Mouse (Mus musculus) neutrophil, adult 5-6 weeks (primary cell): ENCODE data around the gene Nppb. TPM values are rescaled to one million over a fixed set of nuclear protein-coding genes. Genes with fewer than 3 reads are reported as not detected.

ENCODE experiments used
- ATAC-seq: fragments of 151-379, 151-347 bp; 2 replicates; pipeline ENCODE4 v1.8.0; 2017; ENCODE audit warnings: mild to moderate bottlenecking, moderate TSS enrichment; ENCODE audit not compliant: insufficient number of reproducible peaks, poor library complexity, low FRiP score, severe bottlenecking; ENCODE audit errors: extremely low read depth
- total RNA-seq: library from RNA; stranded (forward); fragments of 200-1000 nt; gene quantifications from 2 replicates; pipeline ENCODE4 v1.2.3, GENCODE M21; 2017

The Nppb gene
- not detected in 2 replicates for total RNA-seq

GRCm38 (mm10) chr4:147985205-147986132 lies at the start of gene Nppb:
Nppb (plus strand) TSS chr4:147985788.
- ATAC-seq, result no peak

- no peak for ATAC-seq
These were observed 49.7 kb upstream of the Nppb start for GRCm38 (mm10) chr4:147935904-147936303.

DNA sequence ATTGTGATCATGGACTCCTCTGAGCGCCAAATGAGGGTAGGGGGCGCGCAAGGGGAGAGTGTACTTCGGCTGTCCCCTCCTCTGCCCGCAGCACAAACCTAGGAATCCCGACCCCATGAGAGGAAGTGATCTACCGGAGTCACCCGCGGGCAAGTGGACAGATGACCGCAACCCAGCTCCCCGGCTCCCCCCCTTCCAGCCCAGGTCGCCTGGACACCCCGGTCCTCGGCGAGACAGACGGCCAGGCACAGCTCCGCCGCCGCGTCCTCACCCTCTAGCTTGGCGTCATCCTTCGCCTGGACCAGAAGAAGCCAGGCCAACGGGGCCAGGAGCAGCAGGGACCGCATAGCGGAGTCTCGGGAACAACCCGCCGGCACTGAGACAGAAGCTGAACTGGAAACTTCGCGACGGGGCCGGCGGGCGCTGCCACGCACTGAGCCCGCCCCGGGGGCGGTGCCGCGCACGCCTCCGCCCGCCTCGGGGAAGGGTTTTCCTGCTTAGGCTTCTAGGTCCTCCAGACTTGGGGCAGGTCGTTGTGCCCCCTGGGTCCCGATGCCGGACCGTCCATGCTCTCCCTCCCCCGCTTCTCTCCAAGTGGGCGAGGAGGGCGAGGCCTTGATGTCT lies 49.1 kb upstream of the Nppb start, which contains the start of gene Plod1:
Gene Plod1, minus strand, starts transcription at position 437 of the 624 bp plus-strand sequence.
- peak; percentile 33; the same call in 1 of the 2 replicates for ATAC-seq

DNA sequence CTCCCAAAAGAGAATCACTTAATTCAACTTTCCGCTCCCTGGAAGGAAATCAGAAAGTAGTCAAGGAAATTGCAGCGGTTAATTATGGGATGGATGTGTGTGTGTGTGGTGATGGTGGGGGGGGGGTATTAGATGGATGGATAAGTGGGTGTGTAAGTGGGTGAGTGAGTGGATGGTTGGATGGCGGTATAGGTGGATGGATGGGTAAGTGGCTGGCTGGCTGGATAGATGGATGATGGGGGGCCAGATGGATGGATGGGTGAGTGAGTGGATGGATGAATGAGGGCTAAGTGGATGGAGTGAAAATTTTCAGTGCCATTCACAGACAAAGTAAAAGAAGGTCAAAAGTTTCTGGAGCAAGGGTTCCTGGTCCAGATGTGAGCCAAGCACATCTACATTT lies 48.6 kb upstream of the Nppb start:
- no peak for ATAC-seq

- ATAC-seq, result no peak
These were observed 48.1 kb upstream of the Nppb start for GRCm38 (mm10) chr4:147937486-147937885.

- no peak for ATAC-seq
These were observed 47.2 kb upstream of the Nppb start for GRCm38 (mm10) chr4:147938148-147939096.

DNA sequence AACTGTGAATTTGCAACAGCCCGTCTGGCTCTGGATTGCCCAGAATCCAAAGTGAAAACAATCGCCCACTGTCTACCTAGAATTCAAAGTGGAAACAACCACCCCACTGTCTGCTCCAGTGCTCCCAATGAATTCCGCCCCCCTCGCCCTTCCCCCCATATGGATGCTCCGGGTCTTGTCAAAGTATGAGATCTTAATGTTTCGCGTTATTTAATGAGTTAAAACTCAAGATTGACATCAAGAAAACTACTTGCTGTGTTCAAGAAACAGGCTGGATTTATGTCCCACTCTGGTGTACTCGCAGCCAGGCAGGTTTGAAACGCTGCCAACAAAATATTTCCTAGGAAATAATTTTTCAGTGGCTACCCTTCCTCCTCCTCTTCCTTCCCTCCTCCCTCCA lies 45.5 kb upstream of the Nppb start:
- ATAC-seq, result no peak

DNA sequence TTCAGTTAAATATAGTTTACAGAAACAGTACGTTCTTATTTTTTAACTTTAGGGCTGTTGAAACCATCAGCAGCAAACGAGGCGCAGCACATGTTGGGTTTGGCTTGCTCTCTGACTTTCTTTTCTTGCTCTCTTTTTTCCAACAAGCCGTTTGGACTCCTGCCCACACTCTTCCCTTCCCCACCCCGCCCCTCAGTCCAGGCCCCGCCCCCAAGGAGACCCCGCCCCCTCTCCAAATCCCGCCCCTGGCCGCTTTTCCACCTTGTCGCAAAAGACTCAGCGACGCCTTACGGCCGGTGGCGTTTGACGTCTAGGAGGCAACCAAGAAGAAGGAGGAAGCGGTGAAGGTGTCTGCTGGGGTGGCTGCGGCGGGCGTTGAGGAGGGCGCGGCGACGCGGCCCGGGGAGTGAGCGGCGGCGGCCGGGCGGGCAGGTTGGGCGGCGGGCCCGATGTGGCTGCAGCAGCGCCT lies 45.0 kb upstream of the Nppb start, which contains the start of gene 2510039O18Rik:
Gene 2510039O18Rik, plus strand, starts transcription at position 320 of the 469 bp plus-strand sequence.
- peak; percentile 95 for ATAC-seq

DNA sequence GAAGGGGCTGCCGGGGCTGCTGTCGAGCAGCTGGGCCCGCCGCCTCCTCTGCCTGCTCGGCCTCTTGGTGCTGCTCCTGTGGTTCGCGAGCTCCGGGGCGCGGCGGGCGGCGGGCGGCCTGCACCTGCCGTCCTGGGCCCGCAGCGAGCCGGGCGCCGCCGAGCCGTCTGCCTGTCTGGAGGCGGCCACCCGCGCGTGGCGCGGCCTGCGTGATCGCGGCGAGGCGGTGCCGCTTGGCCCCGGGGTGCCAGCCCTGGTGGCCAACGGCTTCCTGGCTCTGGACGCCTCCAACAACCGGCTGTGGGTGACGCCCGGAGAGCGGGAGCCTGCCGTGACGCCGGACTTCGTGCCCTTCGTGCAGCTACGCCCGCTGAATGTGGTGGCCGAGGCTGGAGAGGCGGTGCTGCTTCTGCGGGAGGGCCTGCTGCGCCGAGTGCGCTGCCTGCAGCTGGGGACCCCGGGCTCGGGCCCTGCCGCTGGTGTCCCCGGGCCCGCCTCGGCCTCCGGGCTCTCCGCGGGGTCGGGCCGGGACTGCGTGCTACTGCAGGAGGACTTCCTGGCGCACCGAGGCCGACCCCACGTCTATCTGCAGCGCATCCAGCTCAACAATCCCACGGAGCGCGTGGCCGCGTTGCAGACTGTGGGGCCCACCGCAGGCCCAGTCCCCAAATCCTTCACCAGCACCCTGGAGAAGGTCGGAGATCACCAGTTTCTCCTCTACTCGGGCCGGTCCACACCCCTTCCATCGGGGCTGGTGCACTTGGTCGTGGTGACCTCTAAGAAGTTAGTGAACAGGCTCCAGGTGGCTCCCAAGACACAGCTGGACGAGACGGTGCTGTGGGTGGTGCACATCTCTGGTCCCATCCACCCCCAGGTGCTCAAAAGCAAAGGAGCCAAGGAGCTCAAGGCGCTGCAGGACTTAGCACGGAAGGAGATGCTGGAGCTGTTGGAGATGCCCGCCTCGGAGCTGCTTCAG lies 44.3 kb upstream of the Nppb start:
- no peak for ATAC-seq

DNA sequence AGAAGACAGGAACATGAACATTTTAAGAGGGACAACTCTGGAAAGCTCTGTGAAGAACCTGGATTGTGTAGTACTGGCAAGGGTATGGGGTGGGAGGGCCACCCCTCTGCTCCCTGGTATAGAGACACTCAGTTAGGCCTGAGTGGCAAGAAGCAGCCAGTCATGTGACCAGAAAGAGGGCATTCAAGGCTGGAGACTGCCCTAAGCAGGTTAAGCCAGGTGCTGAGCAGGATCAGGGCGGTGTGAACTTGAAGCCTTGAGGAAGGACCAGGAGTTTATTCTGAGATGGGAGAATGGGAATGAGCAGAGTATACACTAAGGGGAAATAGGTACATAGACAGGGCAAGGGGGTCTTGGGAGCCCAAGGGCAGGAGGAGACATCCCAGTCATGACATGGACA lies 42.6 kb upstream of the Nppb start:
- no peak for ATAC-seq

GRCm38 (mm10) chr4:147947511-147947910 lies 38.1 kb upstream of the Nppb start:
- no peak for ATAC-seq

DNA sequence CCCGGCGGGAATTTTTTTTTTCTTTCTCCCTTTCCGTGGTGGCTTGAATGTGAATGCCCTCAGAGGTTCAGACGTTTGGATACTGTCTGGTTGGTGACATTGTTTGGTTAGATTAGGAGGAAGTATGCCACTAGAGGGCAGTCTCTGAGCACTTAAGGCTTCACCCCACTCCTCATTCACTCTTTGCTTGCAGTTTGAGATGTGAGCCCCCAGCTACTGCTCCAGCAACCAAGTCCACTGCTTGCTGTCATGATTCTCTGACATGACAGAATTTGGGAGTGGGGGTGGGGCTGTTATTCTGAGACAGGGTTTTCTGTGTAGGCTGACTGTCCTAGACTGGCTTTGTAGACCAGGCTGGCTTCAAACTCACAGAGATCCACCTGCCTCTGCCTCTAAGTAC lies 32.0 kb upstream of the Nppb start:
- peak; percentile 39; the same call in 1 of the 2 replicates for ATAC-seq

DNA sequence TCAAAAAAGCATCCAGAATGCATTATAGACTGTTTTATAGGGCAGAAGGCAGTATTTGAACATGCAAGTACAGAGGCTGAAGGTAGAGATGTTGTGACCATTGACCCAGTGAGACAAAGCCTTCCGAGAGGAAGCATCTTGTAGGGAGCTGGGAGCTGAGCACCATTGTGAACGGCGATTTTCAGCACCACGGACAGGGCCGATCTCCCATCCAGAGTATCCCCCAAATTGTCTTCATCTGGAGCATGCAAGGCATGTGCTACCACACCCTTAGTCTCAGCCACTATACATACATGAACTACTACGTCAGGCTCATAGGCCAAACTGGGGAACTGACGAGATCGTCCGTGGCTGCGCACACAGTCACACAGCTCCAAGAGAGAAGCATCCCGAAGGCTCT lies 28.4 kb upstream of the Nppb start:
- no peak for ATAC-seq

GRCm38 (mm10) chr4:147959881-147960831 lies 25.4 kb upstream of the Nppb start:
- ATAC-seq, result peak; percentile 58

GRCm38 (mm10) chr4:147962781-147963180 lies 22.8 kb upstream of the Nppb start:
- no peak for ATAC-seq

DNA sequence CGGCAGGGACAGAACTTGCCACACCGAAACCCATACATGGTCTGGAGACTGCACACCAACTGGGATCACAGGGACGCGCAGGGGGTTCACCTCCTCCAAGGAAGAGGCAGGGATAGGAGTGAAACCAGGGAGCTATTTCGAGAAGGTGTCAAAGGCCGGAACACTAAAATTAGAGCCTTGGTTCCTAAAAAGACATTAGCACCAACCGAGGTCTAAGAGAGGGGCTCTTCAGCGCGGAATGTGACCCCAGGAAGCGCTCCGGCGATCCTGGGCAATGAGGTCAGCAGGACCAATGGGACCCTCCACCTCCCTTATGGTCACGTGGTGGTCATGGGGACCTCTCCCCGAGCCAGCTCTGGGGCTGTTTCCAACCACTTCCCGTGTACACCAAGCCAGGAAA lies 22.0 kb upstream of the Nppb start:
- ATAC-seq, result no peak

GRCm38 (mm10) chr4:147965712-147966111 lies 19.9 kb upstream of the Nppb start:
- ATAC-seq, result no peak
